Mouse (Mus musculus): Measurements from ENCODE around the gene Olfr62.
A peak's percentile ranks its signal among the peaks of the same experiment; 100 is the strongest.

DNA sequence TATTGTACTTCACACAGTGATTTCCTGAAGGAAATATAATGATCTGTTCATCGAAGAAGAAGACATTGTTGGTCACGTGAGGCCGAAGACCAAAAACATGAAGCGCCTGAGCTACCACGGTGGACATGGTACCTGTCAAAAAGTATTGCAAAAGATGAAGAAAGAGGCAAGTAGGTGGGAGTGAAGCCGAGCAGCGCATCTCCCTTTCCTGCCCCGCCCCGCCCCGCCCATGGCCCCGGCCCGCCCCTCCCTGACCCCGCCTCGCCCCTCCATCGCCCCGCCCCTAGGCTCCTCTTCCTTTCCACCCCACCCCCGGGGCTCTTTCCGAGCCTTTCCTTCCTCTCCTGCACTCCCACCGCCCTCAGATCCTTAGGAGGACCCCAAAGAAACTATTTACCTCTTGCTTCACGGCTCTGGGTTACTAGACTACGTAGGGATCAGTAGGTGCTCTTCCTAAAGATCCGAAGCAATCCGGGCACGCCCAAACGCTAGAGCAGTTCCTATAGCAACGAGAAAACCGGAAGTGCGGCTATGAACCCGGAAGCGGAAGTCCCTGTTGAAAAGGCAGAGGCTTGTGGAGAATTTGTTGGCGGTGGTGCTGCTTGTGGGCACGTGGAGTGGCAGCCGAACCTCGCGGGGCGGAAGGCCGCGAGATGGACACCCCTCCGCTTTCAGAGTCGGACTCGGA, 38.3 kb upstream of the Olfr62 start, which contains the start of the genes Cfap57 and Ebna1bp2:
- no peak for TF ChIP-seq CTCF (IDR thresholded peaks at IDR 0.05; ENCODE audit: insufficient read depth, low read length)
- peak; percentile 44; the same call in 1 of the 2 replicates for TF ChIP-seq POLR2A (IDR thresholded peaks at IDR 0.05; ENCODE audit: borderline replicate concordance, extremely low read depth, low read depth, low read length)
